Mouse (Mus musculus): Measurements from ENCODE around the gene Slfn8. TPM values are rescaled to one million over a fixed set of nuclear protein-coding genes. Genes with fewer than 3 reads are reported as not detected.

The Slfn8 gene
- total RNA-seq, 2 experiments from 2014 or later, result 0.22 to 0.46 TPM

Small RNA genes lying within 50 kb of the gene (microRNA-seq; reads per million reads assigned to microRNA genes)
- gene Gm27598 (0 reads per million in 2 experiments), gene Mir7679 (0 reads per million in 2 experiments)

Other genes starting within 250 kb of the Slfn8 start
- gene Lig3, start 239.7 kb downstream of the Slfn8 start, total RNA-seq (2021), result 10 to 100 TPM; 20.6 to 21.9 TPM
- gene Rffl, start 149.6 kb downstream of the Slfn8 start, total RNA-seq (2021), result 1 to 10 TPM; 5.0 to 6.5 TPM
- 1 to 10 TPM; 8.0 to 8.3 TPM for gene Rad51d, start 130.2 kb downstream of the Slfn8 start, total RNA-seq (2021)
- not detected for gene Fndc8, start 128.7 kb downstream of the Slfn8 start, total RNA-seq (2021)
- 10 to 100 TPM; 12.6 to 12.7 TPM for gene Nle1, start 112.4 kb downstream of the Slfn8 start, total RNA-seq (2021)
- gene Unc45b, start 110.3 kb downstream of the Slfn8 start, total RNA-seq (2021), result 100 to 1,000 TPM; 162 to 164 TPM
- 10 to 100 TPM; 78.3 to 87.2 TPM for gene Slfn5, start 69.5 kb downstream of the Slfn8 start, total RNA-seq (2021)
- gene Slfn9, start 29.0 kb downstream of the Slfn8 start, total RNA-seq (2021), result 1 to 10 TPM; 1.2 to 2.3 TPM
- gene Slfn2, start 44.3 kb upstream of the Slfn8 start, total RNA-seq (2021), result 1 to 10 TPM; 3.5 to 4.8 TPM
- gene Slfn1, start 96.0 kb upstream of the Slfn8 start, total RNA-seq (2021), result under 1 TPM in 1 of 2 experiments, not detected in 1; 0.41 TPM
- under 1 TPM; 0.12 to 0.20 TPM for gene Slfn4, start 154.4 kb upstream of the Slfn8 start, total RNA-seq (2021)
- gene Slfn3, start 170.5 kb upstream of the Slfn8 start, total RNA-seq (2021), result 1 to 10 TPM; 3.4 to 4.6 TPM